Mouse (Mus musculus): ENCODE measurements at regions not wholly inside any gene's neighbourhood (a gene's known extent, or its start where the extent isn't known, plus 50 kb on each side); places are given as distances from the start of the nearest gene placed in this dataset.

GRCm38 (mm10) chr13:75590836-75591235 is 115.7 kb upstream of the Ell2 start:
- no peak for TF ChIP-seq EP300 (IDR thresholded peaks at IDR 0.05; ENCODE audit: low read depth)
- TF ChIP-seq CTCF (IDR thresholded peaks at IDR 0.05; ENCODE audit: low read depth) = no peak

All from liver, embryonic 14.5 days (tissue).